Mouse (Mus musculus): ENCODE results near the gene Ccnd3. TPM values are rescaled to one million over a fixed set of nuclear protein-coding genes. Genes with fewer than 3 reads are reported as not detected.

The Ccnd3 gene
- polyA plus RNA-seq, 1 experiment = 89.1 TPM

- no peaks in the 10 kb centered on the region for H3K4me1 ChIP-seq (ENCODE audit: control insufficient read depth, insufficient read depth, low read length)
- no peak overlapping the region for H3K27ac ChIP-seq (ENCODE audit: insufficient read depth, low read depth, low read length)
- no peak overlapping the region for H3K4me3 ChIP-seq (ENCODE audit: insufficient read depth, low read length)
- TF ChIP-seq POLR2A (IDR thresholded peaks at IDR 0.05; ENCODE audit: borderline replicate concordance, low read depth, low read length) (no peak), CTCF (IDR thresholded peaks at IDR 0.05; ENCODE audit: low read depth, low read length) (0 out of 2 replicates have a peak, but pooled peaks have one; percentile 15)
These were observed 29.1 kb upstream of the Ccnd3 start for GRCm38 (mm10) chr17:47475714-47476113.

DNA sequence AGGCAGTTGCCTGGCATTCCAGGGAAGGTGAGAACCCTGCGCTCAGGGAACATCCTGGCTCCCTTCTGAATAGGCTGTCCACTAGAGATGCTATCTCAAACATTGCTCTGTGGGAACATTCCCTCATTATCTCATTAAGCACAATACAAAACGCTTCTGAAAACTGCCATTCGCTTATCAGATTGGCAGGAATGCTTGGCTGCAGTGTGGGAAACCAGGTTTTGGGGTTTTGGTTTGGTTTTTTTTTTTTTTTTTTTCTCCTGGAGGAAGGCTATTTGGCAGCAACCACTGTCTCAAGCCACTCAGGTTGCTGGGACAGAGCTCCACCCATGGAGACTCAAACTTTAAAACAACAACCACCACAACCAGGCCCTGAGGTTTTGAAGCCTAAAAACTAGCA lies 25.0 kb upstream of the Ccnd3 start:
- H3K4me3 ChIP-seq (ENCODE audit: insufficient read depth, low read length) = no peak overlapping the region
- 0 out of 2 replicates have a peak, but pooled peaks cover 2% of the 10 kb centered on the region for H3K4me1 ChIP-seq (ENCODE audit: control insufficient read depth, insufficient read depth, low read length)
- no peak overlapping the region for H3K27ac ChIP-seq (ENCODE audit: insufficient read depth, low read depth, low read length)
- no peak for TF ChIP-seq POLR2A (IDR thresholded peaks at IDR 0.05; ENCODE audit: borderline replicate concordance, low read depth, low read length)
- no peak for TF ChIP-seq CTCF (IDR thresholded peaks at IDR 0.05; ENCODE audit: low read depth, low read length)

- TF ChIP-seq POLR2A (IDR thresholded peaks at IDR 0.05; ENCODE audit: borderline replicate concordance, low read depth, low read length) = no peak
- peak; percentile 77 for TF ChIP-seq CTCF (IDR thresholded peaks at IDR 0.05; ENCODE audit: low read depth, low read length)
- no peak overlapping the region for H3K4me3 ChIP-seq (ENCODE audit: insufficient read depth, low read length)
- H3K4me1 ChIP-seq (ENCODE audit: control insufficient read depth, insufficient read depth, low read length) = 0 out of 2 replicates have a peak, but pooled peaks cover 2% of the 10 kb centered on the region
- H3K27ac ChIP-seq (ENCODE audit: insufficient read depth, low read depth, low read length) = no peak overlapping the region
These were observed 22.4 kb upstream of the Ccnd3 start for GRCm38 (mm10) chr17:47482401-47482800.

GRCm38 (mm10) chr17:47484241-47484921 lies 20.5 kb upstream of the Ccnd3 start:
- Histone ChIP-seq H3K4me3 (ENCODE audit: insufficient read depth, low read length) (no peak overlapping the region), H3K4me1 (ENCODE audit: control insufficient read depth, insufficient read depth, low read length) (0 out of 2 replicates have a peak, but pooled peaks cover 2% of the 10 kb centered on the region), H3K27ac (ENCODE audit: insufficient read depth, low read depth, low read length) (no peak overlapping the region)
- TF ChIP-seq POLR2A (IDR thresholded peaks at IDR 0.05; ENCODE audit: borderline replicate concordance, low read depth, low read length) (no peak), CTCF (IDR thresholded peaks at IDR 0.05; ENCODE audit: low read depth, low read length) (no peak)

GRCm38 (mm10) chr17:47484993-47485392 lies 19.9 kb upstream of the Ccnd3 start:
- 0 out of 2 replicates have a peak, but pooled peaks cover 2% of the 10 kb centered on the region for H3K4me1 ChIP-seq (ENCODE audit: control insufficient read depth, insufficient read depth, low read length)
- H3K4me3 ChIP-seq (ENCODE audit: insufficient read depth, low read length) = no peak overlapping the region
- TF ChIP-seq CTCF (IDR thresholded peaks at IDR 0.05; ENCODE audit: low read depth, low read length) (no peak), POLR2A (IDR thresholded peaks at IDR 0.05; ENCODE audit: borderline replicate concordance, low read depth, low read length) (no peak)
- H3K27ac ChIP-seq (ENCODE audit: insufficient read depth, low read depth, low read length) = no peak overlapping the region

- no peak for TF ChIP-seq POLR2A (IDR thresholded peaks at IDR 0.05; ENCODE audit: borderline replicate concordance, low read depth, low read length)
- no peak for TF ChIP-seq CTCF (IDR thresholded peaks at IDR 0.05; ENCODE audit: low read depth, low read length)
- 0 out of 2 replicates have a peak, but pooled peaks cover 2% of the 10 kb centered on the region for H3K4me1 ChIP-seq (ENCODE audit: control insufficient read depth, insufficient read depth, low read length)
These were observed 19.1 kb upstream of the Ccnd3 start for GRCm38 (mm10) chr17:47485791-47486190.

DNA sequence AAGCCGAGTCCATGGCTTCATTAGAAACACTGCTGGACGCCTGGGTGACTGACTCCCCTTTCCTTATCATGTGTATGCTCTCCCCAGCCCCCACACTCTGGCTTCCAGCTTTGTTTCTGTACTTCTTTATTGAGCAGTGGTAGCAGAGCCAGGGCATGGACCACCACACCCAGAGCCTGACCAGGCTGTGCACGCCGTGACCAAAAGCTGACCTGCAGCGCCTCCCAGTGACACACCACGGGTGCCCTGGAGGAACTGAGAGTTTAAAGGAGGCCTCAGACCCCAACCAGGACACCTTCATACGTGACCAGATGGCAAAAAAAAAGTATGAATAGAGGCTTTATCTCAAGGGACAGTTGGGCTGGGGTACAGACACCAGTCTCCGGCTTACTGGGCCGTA lies 14.1 kb upstream of the Ccnd3 start:
- H3K4me1 ChIP-seq (ENCODE audit: control insufficient read depth, insufficient read depth, low read length) = no peaks in the 10 kb centered on the region
- no peak overlapping the region for H3K4me3 ChIP-seq (ENCODE audit: insufficient read depth, low read length)
- H3K27ac ChIP-seq (ENCODE audit: insufficient read depth, low read depth, low read length) = no peak overlapping the region
- TF ChIP-seq CTCF (IDR thresholded peaks at IDR 0.05; ENCODE audit: low read depth, low read length) = no peak
- TF ChIP-seq POLR2A (IDR thresholded peaks at IDR 0.05; ENCODE audit: borderline replicate concordance, low read depth, low read length) = no peak

More at GRCm38 (mm10) chr17:47485791-47486190, 19.1 kb upstream of the Ccnd3 start:
- no peak overlapping the region for H3K27ac ChIP-seq (ENCODE audit: insufficient read depth, low read depth, low read length)
- H3K4me3 ChIP-seq (ENCODE audit: insufficient read depth, low read length) = no peak overlapping the region

- TF ChIP-seq POLR2A (IDR thresholded peaks at IDR 0.05; ENCODE audit: borderline replicate concordance, low read depth, low read length) (no peak), CTCF (IDR thresholded peaks at IDR 0.05; ENCODE audit: low read depth, low read length) (no peak)
- Histone ChIP-seq H3K27ac (ENCODE audit: insufficient read depth, low read depth, low read length) (no peak overlapping the region), H3K4me3 (ENCODE audit: insufficient read depth, low read length) (no peak overlapping the region), H3K4me1 (ENCODE audit: control insufficient read depth, insufficient read depth, low read length) (no peaks in the 10 kb centered on the region)
These were observed 12.1 kb upstream of the Ccnd3 start for GRCm38 (mm10) chr17:47492731-47493130.

DNA sequence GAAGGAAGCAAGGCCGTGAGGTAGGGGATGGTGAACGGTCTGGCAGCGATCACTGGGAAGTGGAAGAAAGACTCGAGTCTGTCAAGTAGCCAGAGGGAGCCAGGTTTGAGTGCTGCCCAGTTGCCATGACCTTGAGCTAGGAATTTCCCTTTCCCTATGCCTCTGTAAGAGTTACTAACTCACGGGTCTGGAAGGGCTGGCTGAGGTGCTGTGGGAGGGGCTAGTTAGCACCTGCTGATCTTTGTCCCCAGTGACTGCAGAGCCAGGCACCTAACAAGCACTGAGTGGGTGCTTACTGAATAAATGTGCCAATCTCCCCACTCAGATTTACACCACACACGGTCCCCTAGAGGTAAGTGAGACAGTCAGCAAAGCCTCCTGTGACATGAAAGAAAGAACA lies 11.2 kb upstream of the Ccnd3 start:
- TF ChIP-seq POLR2A (IDR thresholded peaks at IDR 0.05; ENCODE audit: borderline replicate concordance, low read depth, low read length) (no peak), CTCF (IDR thresholded peaks at IDR 0.05; ENCODE audit: low read depth, low read length) (no peak)
- H3K27ac ChIP-seq (ENCODE audit: insufficient read depth, low read depth, low read length) = no peak overlapping the region
- no peak overlapping the region for H3K4me3 ChIP-seq (ENCODE audit: insufficient read depth, low read length)

DNA sequence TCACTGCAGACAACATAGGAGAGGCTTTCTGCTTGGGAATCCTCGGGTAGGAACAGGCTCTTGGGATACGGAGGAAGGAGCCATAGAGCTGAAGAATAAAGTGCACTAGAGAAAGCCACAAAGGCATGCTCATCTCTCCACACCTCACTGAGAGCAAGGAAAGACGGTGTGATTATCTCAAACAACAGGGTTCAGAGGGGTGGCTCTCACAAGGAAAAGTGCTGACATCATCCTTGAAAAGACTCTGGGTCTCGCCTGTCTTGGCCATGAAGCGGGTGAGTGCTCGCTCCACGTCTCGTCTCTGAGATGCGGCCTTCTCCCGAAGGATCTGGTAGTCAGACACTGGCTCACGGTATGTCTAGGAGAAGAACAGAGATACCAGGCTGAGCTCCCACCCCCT lies 10.7 kb upstream of the Ccnd3 start:
- Histone ChIP-seq H3K27ac (ENCODE audit: insufficient read depth, low read depth, low read length) (no peak overlapping the region), H3K4me3 (ENCODE audit: insufficient read depth, low read length) (no peak overlapping the region), H3K4me1 (ENCODE audit: control insufficient read depth, insufficient read depth, low read length) (peaks cover 1% of the 10 kb centered on the region; the same call in 1 of the 2 replicates)
- no peak for TF ChIP-seq CTCF (IDR thresholded peaks at IDR 0.05; ENCODE audit: low read depth, low read length)
- TF ChIP-seq POLR2A (IDR thresholded peaks at IDR 0.05; ENCODE audit: borderline replicate concordance, low read depth, low read length) = no peak

More for the DNA sequence above, 11.2 kb upstream of the Ccnd3 start:
- H3K4me1 ChIP-seq (ENCODE audit: control insufficient read depth, insufficient read depth, low read length) = no peaks in the 10 kb centered on the region
